Mouse (Mus musculus) lung, postnatal 0 days (tissue): ENCODE measurements at regions not wholly inside any gene's neighbourhood (a gene's known extent, or its start where the extent isn't known, plus 50 kb on each side); places are given as distances from the start of the nearest gene placed in this dataset.

ENCODE experiments used
- CTCF ChIP-seq: IDR thresholded peaks from 2 replicates; pipeline ENCODE4 v1.5.1; 2016; ENCODE audit warnings: antibody characterized with exemption, mild to moderate bottlenecking
- EP300 ChIP-seq: IDR thresholded peaks from 2 replicates; pipeline ENCODE4 v1.6.1; 2016; ENCODE audit warnings: antibody characterized with exemption, mild to moderate bottlenecking, control low read depth

DNA sequence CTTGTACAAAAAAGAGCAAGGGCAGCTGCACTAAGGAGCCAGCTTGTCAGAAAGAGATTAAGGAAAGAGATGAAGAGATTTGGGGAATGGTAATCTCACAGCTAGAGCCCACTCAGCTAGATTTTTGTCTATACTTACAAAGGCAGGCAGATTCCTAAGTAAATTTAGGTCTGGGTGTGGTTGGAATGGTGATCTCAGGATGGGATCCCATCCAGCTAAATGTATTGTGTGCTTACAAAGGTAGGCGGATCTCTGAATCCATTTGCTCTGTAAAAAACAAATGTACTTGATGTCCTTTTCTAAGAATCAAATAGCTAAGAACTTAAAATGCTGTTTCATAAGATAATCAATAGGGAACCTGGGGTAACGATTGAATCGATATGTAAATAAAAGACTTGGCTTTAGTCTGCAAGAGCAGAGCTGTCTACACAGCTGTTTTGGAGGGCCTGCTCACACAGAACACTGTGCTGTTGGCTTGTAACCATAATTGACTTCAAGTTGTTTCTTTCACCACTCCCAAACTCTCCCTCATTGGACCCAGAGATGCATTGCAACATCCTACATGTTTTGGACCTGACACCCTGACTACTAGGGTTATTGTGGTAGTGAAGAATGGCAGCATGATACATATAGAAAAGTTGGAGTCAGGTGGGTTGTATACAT is 106.1 kb downstream of the 1700009N14Rik start:
- TF ChIP-seq EP300 (no peak), CTCF (no peak)
